Comparison of ENCODE assay signal across 8 mouse cellular contexts in the genomic region with DNA sequence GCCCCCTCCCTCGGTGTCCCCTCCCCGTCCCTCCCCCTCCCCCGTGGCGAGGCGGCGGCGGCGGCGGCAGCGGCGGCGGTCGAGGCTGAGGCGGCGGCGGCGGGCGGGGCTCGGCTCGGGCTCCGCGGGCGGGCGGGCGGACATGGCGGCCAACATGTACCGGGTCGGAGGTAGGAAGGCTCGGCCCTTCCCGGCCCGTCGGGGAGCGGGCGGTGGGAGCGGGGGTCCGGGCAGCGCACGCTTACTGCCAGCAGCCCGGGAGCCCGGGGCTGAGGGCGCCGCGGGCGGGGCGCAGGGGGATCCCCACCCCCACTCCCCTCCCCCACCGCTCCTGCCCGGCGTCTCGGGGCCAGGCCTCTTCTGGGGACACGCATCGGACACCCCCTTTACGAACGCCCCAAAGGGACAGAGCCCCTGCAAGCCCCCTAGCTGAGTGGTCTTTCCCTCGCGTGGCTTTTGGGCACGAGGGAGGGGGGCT. TPM values are rescaled to one million over a fixed set of nuclear protein-coding genes. Genes with fewer than 3 reads are reported as not detected.
DNase-seq lines count a peak whose midpoint lies in the region; ATAC-seq and TF ChIP-seq lines count a peak whose summit lies in the region.

A gene (plus strand): TSS at position 48 of the 478 bp plus-strand sequence.

- no peak for TF ChIP-seq POLR2A in embryonic fibroblast, embryonic 13.5 days (IDR thresholded peaks at IDR 0.05; ENCODE audit: low read depth, low read length)
- TF ChIP-seq POLR2A in kidney, adult 2 months (IDR thresholded peaks at IDR 0.05; ENCODE audit: low read depth, low read length), result no peak

- TF ChIP-seq CTCF in embryonic fibroblast, embryonic 13.5 days (IDR thresholded peaks at IDR 0.05; ENCODE audit: borderline replicate concordance, insufficient read depth, low read length), result no peak
- TF ChIP-seq CTCF in kidney, adult 2 months (conservative IDR thresholded peaks at IDR 0.05; ENCODE audit: insufficient read depth, insufficient read length, low read depth, low read length), result no peak

- ATAC-seq in limb, embryonic 13.5 days (ENCODE audit: low FRiP score, low read depth), result peak; percentile 67
- ATAC-seq in midbrain, embryonic 13.5 days, result peak; percentile 81

- 0 out of 2 replicates have a peak, but pooled peaks cover 4% of the 10 kb centered on the region for H3K4me1 ChIP-seq in embryonic fibroblast, embryonic 13.5 days (ENCODE audit: control insufficient read depth, insufficient read depth, low read length)
- no peaks in the 10 kb centered on the region for H3K4me1 ChIP-seq in kidney, adult 2 months (ENCODE audit: control insufficient read depth, insufficient read depth, low read length)
- H3K4me1 ChIP-seq in limb, embryonic 13.5 days, result peaks cover 16% of the 10 kb centered on the region
- peaks cover 24% of the 10 kb centered on the region for H3K4me1 ChIP-seq in midbrain, embryonic 13.5 days (replicated peaks)

- WGBS in kidney, adult 2 months, result 2% methylated on average over 46 of the region's 56 CpGs
- WGBS in limb, embryonic 13.5 days, result 2% methylated on average over 12 of the region's 56 CpGs
- WGBS in midbrain, embryonic 13.5 days, result 2% methylated on average over 31 of the region's 56 CpGs

- no peaks in the 10 kb centered on the region for H3K9me3 ChIP-seq in limb, embryonic 13.5 days
- no peaks in the 10 kb centered on the region for H3K9me3 ChIP-seq in midbrain, embryonic 13.5 days

- no peaks in the 10 kb centered on the region for H3K36me3 ChIP-seq in kidney, adult 2 months (ENCODE audit: control insufficient read depth, insufficient read depth, low read length)
- H3K36me3 ChIP-seq in limb, embryonic 13.5 days, result peaks cover 21% of the 10 kb centered on the region
- H3K36me3 ChIP-seq in midbrain, embryonic 13.5 days, result no peaks in the 10 kb centered on the region

- H3K27ac ChIP-seq in embryonic fibroblast, embryonic 13.5 days (ENCODE audit: insufficient read depth, low read length), result peak within 1 kb of the TSS; percentile 41
- H3K27ac ChIP-seq in kidney, adult 2 months (ENCODE audit: insufficient read depth, low read depth, low read length), result peak within 1 kb of the TSS; percentile 65
- peak within 1 kb of the TSS; percentile 97 for H3K27ac ChIP-seq in limb, embryonic 13.5 days
- H3K27ac ChIP-seq in midbrain, embryonic 13.5 days, result peak within 1 kb of the TSS; percentile 88

- H3K4me3 ChIP-seq in embryonic fibroblast, embryonic 13.5 days (ENCODE audit: insufficient read depth, low read length), result peak within 1 kb of the TSS; percentile 80
- H3K4me3 ChIP-seq in kidney, adult 2 months (ENCODE audit: insufficient read depth, low read depth, low read length), result peak within 1 kb of the TSS; percentile 96
- H3K4me3 ChIP-seq in limb, embryonic 13.5 days, result peak within 1 kb of the TSS; percentile 82
- H3K4me3 ChIP-seq in midbrain, embryonic 13.5 days (replicated peaks), result peak within 1 kb of the TSS; percentile 75

- DNase-seq in 3T3-L1 (ENCODE audit: low read depth, low spot score), result peak; percentile 8
- peak; percentile 86 for DNase-seq in adrenal gland, postnatal 14 days
- peak; percentile 55 to 62 for DNase-seq in heart, adult 9 months (ENCODE audit: low spot score in 2 of 2)
- peak; percentile 63 for DNase-seq in kidney, adult 2 months
- peak; percentile 78 to 83 for DNase-seq in spleen, postnatal 10 days (ENCODE audit: low spot score in 2 of 2)

- peak within 1 kb of the TSS; percentile 81 for H3K4me2 ChIP-seq in limb, embryonic 13.5 days (replicated peaks)
- H3K4me2 ChIP-seq in midbrain, embryonic 13.5 days (replicated peaks), result peak within 1 kb of the TSS; percentile 91

- peak within 1 kb of the TSS; percentile 86 for H3K9ac ChIP-seq in limb, embryonic 13.5 days
- peak within 1 kb of the TSS; percentile 90 for H3K9ac ChIP-seq in midbrain, embryonic 13.5 days (replicated peaks)

- H3K27me3 ChIP-seq in kidney, adult 2 months (replicated peaks; ENCODE audit: control insufficient read depth, insufficient read depth, low read length), result no peaks in the 10 kb centered on the region; the same call in 1 of the 2 replicates
- no peaks in the 10 kb centered on the region for H3K27me3 ChIP-seq in limb, embryonic 13.5 days
- H3K27me3 ChIP-seq in midbrain, embryonic 13.5 days, result no peaks in the 10 kb centered on the region

RNA-seq across cellular contexts. Expression of the gene that starts here (rescaled TPM):
- total RNA-seq in adrenal gland, postnatal 14 days (2021), result 66.1 and 66.8 TPM in 2 replicates
- 41.2 and 42.7 TPM in 2 replicates for polyA plus RNA-seq in embryonic fibroblast, embryonic 13.5 days (2011; ENCODE audit: insufficient read length, low read depth, missing spikeins)
- 28.5 and 33.0 TPM in 2 replicates for polyA plus RNA-seq in kidney, adult 2 months (2012; rRNA removed)
- polyA plus RNA-seq in limb, embryonic 13.5 days (2015; fragmentation: Nextera tagmentation; extraction: Ambion mirVana), result 47.9 and 48.6 TPM in 2 replicates
- polyA plus RNA-seq in midbrain, embryonic 13.5 days (2015; fragmentation: Nextera tagmentation; extraction: Ambion mirVana), result 26.6 and 28.4 TPM in 2 replicates

Comparison
In these comparisons a context has a peak if more than half of its experiments do, and no peak if none do; other contexts are left out.
1. Peak in every context shown above with its lines: DNase-seq, ATAC-seq, H3K4me3 ChIP-seq and H3K27ac ChIP-seq.
2. DNase-seq: peak in every context shown above with its lines; median percentile 86 in adrenal gland, postnatal 14 days; 80 in spleen, postnatal 10 days; 63 in kidney, adult 2 months; 58 in heart, adult 9 months; 8 in 3T3-L1.
3. H3K27ac ChIP-seq: peak in every context shown above with its lines; median percentile 97 in limb, embryonic 13.5 days; 88 in midbrain, embryonic 13.5 days; 65 in kidney, adult 2 months; 41 in embryonic fibroblast, embryonic 13.5 days.